Mouse (Mus musculus): ENCODE measurements around the gene Galnt4. TPM values are rescaled to one million over a fixed set of nuclear protein-coding genes. Genes with fewer than 3 reads are reported as not detected.

The Galnt4 gene
- polyA plus RNA-seq (2016; fragmentation: Nextera tagmentation; extraction: Ambion mirVana) = 5.0 and 5.3 TPM in 2 replicates

DNA sequence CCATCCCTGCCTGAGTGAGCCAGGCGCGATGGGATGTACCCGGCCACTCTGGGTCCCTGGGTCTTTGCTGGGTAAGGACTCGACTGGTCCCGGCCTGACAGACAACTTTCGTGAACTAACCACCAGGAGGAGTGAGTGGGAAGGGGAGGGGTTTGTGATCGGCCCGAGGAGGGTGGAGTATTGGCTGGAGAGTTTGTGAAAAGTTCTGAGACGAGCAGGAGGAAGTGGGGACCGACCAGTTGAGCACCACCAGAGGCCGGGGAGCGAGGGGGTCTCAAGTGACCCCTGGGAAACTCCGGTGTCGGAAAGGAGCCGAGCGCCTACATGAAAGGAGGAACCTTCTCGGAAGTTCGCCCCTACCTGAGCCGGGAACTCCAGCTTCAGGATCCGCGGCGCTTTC, at the start of gene Galnt4:
Gene Galnt4, plus strand, starts transcription at position 196 of the 400 bp plus-strand sequence.
- under 1% methylated on average over 22 of the region's 22 CpGs for WGBS
- peak within 1 kb of the TSS; percentile 96 for H3K27ac ChIP-seq
- peak; percentile 79 for DNase-seq (ENCODE audit: extremely low spot score, low spot score)
- H3K4me3 ChIP-seq = peak within 1 kb of the TSS; percentile 93
- peaks cover 41% of the 10 kb centered on the region for H3K36me3 ChIP-seq (replicated peaks)
- H3K27me3 ChIP-seq (ENCODE audit: poor library complexity, severe bottlenecking) = no peaks in the 10 kb centered on the region
- peaks cover 6% of the 10 kb centered on the region for H3K9me3 ChIP-seq
- peaks cover 32% of the 10 kb centered on the region for H3K4me1 ChIP-seq

- H3K4me3 ChIP-seq = no peak overlapping the region
- H3K27me3 ChIP-seq (ENCODE audit: poor library complexity, severe bottlenecking) = no peaks in the 10 kb centered on the region
- H3K27ac ChIP-seq = no peak overlapping the region
- WGBS = 88% methylated on average over 7 of the region's 7 CpGs
- no peaks in the 10 kb centered on the region for H3K4me1 ChIP-seq
- no peak for DNase-seq (ENCODE audit: extremely low spot score, low spot score)
- H3K9me3 ChIP-seq = no peaks in the 10 kb centered on the region
- H3K36me3 ChIP-seq (replicated peaks) = no peaks in the 10 kb centered on the region
Measured at GRCm38 (mm10) chr10:99060588-99060987, 47.4 kb upstream of the Galnt4 start.

DNA sequence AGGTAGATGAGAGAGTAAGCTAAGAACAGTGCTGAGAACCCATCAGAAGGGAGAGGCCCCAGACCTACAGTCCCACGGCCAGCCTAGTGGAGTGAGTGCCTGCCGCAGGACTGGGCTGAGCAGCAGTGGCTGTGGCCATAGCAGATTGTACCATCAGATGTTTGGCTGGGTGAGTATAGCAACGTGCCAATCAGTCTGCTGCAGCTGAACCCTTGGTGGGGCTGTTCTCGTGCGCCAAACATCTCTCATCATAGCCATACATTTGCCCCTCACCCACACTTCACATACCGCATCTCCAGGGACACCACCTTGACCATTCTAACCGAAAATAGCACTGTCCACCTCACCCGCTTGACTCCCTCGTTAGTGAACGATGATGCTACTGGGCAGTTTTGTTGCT, 46.5 kb upstream of the Galnt4 start:
- Histone ChIP-seq H3K36me3 (replicated peaks) (no peaks in the 10 kb centered on the region), H3K9me3 (no peaks in the 10 kb centered on the region), H3K27me3 (ENCODE audit: poor library complexity, severe bottlenecking) (no peaks in the 10 kb centered on the region), H3K27ac (no peak overlapping the region), H3K4me3 (no peak overlapping the region), H3K4me1 (no peaks in the 10 kb centered on the region)
- DNase-seq (ENCODE audit: extremely low spot score, low spot score) = no peak
- WGBS = 92% methylated on average over 10 of the region's 10 CpGs

DNA sequence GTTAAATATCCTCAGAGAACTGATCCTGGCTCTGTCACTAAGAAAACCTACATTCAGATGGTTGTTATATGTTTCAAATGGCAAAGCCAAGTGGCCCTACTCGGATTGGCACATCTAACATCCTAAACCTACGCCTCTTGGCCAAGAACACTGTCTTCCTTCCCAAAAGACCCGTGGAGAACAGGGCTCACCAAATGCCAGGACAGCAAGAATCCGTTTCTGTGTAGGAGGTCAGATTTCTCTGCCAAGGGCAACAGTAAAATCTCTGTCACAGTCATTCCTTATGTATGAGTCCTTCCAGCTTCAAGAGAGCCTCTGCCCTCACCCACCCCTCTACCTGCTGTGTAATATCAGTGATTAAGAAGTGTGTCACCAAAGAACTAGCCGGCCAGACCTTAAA, 45.4 kb upstream of the Galnt4 start:
- WGBS = 92% methylated on average over 5 of the region's 5 CpGs
- H3K27ac ChIP-seq = no peak overlapping the region
- no peak for DNase-seq (ENCODE audit: extremely low spot score, low spot score)

GRCm38 (mm10) chr10:99076113-99076895, 31.7 kb upstream of the Galnt4 start:
- Histone ChIP-seq H3K4me3 (no peak overlapping the region), H3K27ac (no peak overlapping the region), H3K4me1 (no peaks in the 10 kb centered on the region), H3K36me3 (replicated peaks) (no peaks in the 10 kb centered on the region), H3K27me3 (ENCODE audit: poor library complexity, severe bottlenecking) (no peaks in the 10 kb centered on the region), H3K9me3 (no peaks in the 10 kb centered on the region)
- WGBS = 83% methylated on average over 18 of the region's 18 CpGs
- no peak for DNase-seq (ENCODE audit: extremely low spot score, low spot score)

More for the DNA sequence above, 45.4 kb upstream of the Galnt4 start:
- H3K4me3 ChIP-seq = no peak overlapping the region
- H3K4me1 ChIP-seq = no peaks in the 10 kb centered on the region
- H3K36me3 ChIP-seq (replicated peaks) = no peaks in the 10 kb centered on the region
- no peaks in the 10 kb centered on the region for H3K27me3 ChIP-seq (ENCODE audit: poor library complexity, severe bottlenecking)
- H3K9me3 ChIP-seq = no peaks in the 10 kb centered on the region

- no peak overlapping the region for H3K4me3 ChIP-seq
- WGBS = 85% methylated on average over 2 of the region's 2 CpGs
- H3K27ac ChIP-seq = no peak overlapping the region
- H3K4me1 ChIP-seq = no peaks in the 10 kb centered on the region
- no peaks in the 10 kb centered on the region for H3K27me3 ChIP-seq (ENCODE audit: poor library complexity, severe bottlenecking)
- H3K36me3 ChIP-seq (replicated peaks) = no peaks in the 10 kb centered on the region
- DNase-seq (ENCODE audit: extremely low spot score, low spot score) = no peak
- no peaks in the 10 kb centered on the region for H3K9me3 ChIP-seq
Measured at GRCm38 (mm10) chr10:99078621-99079020, 29.3 kb upstream of the Galnt4 start.

- H3K4me1 ChIP-seq = 0 out of 2 replicates have a peak, but pooled peaks cover 5% of the 10 kb centered on the region
- H3K27me3 ChIP-seq (ENCODE audit: poor library complexity, severe bottlenecking) = no peaks in the 10 kb centered on the region
- H3K27ac ChIP-seq = no peak overlapping the region
- no peak for DNase-seq (ENCODE audit: extremely low spot score, low spot score)
- H3K4me3 ChIP-seq = no peak overlapping the region
- no peaks in the 10 kb centered on the region for H3K9me3 ChIP-seq
- 90% methylated on average over 10 of the region's 10 CpGs for WGBS
- no peaks in the 10 kb centered on the region for H3K36me3 ChIP-seq (replicated peaks)
Measured at GRCm38 (mm10) chr10:99081569-99081990, 26.4 kb upstream of the Galnt4 start.

DNA sequence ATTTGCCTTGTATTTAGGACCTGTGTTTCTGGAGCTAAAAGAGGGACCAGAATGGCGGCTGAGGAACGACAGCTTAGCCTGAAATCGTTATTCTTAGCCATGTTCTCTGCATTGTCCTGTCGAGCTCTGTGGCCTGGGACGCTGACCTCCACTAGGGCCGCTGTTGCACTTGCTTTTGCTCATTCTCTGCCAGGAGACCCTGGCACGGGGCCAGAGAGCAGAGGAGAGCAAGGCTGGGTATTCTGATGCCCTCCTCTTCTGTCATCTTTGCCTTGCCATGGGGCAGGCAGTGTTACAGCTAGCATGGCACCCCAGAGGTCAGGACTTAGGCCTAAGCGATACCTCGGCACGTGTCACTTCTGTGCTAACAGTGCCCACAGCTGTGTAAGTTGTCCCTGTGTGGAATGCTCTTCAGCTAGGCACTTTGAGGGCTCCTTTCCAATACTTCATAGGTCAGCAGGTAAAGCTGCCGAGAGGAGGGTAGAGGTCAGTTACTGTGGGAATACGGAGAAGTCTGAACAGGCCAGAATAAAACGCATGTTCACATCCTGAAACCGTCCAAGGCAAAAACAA, 24.4 kb upstream of the Galnt4 start:
- Histone ChIP-seq H3K4me3 (no peak overlapping the region), H3K27me3 (ENCODE audit: poor library complexity, severe bottlenecking) (no peaks in the 10 kb centered on the region), H3K36me3 (replicated peaks) (no peaks in the 10 kb centered on the region), H3K9me3 (no peaks in the 10 kb centered on the region), H3K4me1 (0 out of 2 replicates have a peak, but pooled peaks cover 5% of the 10 kb centered on the region), H3K27ac (no peak overlapping the region)
- 89% methylated on average over 14 of the region's 14 CpGs for WGBS
- no peak for DNase-seq (ENCODE audit: extremely low spot score, low spot score)

DNA sequence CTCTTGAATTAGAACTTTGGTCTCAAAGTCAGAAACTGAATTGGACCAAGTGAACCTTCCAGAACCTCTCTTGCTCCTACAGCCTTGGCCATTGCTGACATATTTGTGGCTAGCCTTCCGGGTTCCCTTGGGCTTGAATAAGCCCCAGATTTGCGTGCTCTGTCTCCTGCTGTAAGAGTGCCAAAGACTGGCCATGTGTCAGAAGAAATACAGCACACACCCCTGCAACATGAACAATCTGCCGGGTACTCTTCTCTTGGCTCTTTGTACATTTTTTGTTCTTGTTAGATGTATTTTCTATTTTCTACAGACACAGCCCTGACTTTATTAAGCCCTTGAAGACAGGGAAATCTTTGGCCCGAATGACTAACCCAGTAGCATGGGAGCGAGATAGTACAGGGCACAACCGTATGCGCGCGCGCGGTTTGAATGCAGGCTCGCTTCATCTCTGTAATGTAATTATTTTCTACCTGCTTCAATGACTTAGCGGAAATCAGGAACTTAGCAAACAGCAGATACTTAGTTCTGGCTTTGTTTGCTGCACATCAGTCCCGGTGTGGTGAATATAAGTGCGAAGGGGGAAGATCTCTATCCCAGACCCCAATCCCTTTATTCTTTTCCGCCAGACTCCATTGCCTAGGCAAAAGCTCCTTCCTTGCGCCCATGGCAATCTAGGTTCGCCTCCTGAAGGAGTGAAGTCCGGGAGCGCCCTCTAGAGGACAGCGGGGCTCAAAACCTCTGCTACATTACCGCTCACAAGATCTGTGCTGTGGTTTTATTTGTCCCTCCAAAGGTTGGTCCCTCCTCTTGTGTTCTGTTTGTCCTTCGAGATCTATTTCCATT, 23.3 kb upstream of the Galnt4 start:
- Histone ChIP-seq H3K27ac (no peak overlapping the region), H3K9me3 (no peaks in the 10 kb centered on the region), H3K36me3 (replicated peaks) (no peaks in the 10 kb centered on the region), H3K4me1 (0 out of 2 replicates have a peak, but pooled peaks cover 5% of the 10 kb centered on the region), H3K4me3 (no peak overlapping the region), H3K27me3 (ENCODE audit: poor library complexity, severe bottlenecking) (no peaks in the 10 kb centered on the region)
- DNase-seq (ENCODE audit: extremely low spot score, low spot score) = peak; percentile 83
- 51% methylated on average over 23 of the region's 23 CpGs for WGBS

- 0 out of 2 replicates have a peak, but pooled peaks cover 5% of the 10 kb centered on the region for H3K4me1 ChIP-seq
- no peak for DNase-seq (ENCODE audit: extremely low spot score, low spot score)
- 67% methylated on average over 6 of the region's 6 CpGs for WGBS
- no peaks in the 10 kb centered on the region for H3K9me3 ChIP-seq
- H3K27ac ChIP-seq = no peak overlapping the region
- no peak overlapping the region for H3K4me3 ChIP-seq
- H3K36me3 ChIP-seq (replicated peaks) = no peaks in the 10 kb centered on the region
- no peaks in the 10 kb centered on the region for H3K27me3 ChIP-seq (ENCODE audit: poor library complexity, severe bottlenecking)
Measured at GRCm38 (mm10) chr10:99085240-99085587, 22.7 kb upstream of the Galnt4 start.

DNA sequence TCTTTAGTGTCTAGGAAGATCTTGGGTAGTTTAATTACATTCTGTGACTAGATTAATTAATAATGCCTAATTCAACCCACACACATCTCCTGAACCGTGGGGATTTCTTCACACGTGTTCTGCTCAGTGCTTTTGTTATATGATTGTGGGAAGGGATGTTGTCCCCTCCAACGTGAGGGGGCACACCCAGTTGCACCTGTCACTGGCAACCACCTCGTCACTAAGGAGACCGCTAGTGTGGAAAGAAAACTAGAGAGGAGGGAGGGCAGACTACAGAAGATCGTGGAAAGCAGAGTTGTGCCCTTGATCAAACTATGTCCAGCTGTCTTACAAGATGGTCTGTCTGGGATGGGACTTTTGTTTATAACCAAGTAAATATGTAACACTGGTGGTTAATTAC, 21.9 kb upstream of the Galnt4 start:
- Histone ChIP-seq H3K4me3 (no peak overlapping the region), H3K27me3 (ENCODE audit: poor library complexity, severe bottlenecking) (no peaks in the 10 kb centered on the region), H3K9me3 (no peaks in the 10 kb centered on the region), H3K4me1 (0 out of 2 replicates have a peak, but pooled peaks cover 5% of the 10 kb centered on the region), H3K36me3 (replicated peaks) (no peaks in the 10 kb centered on the region), H3K27ac (no peak overlapping the region)
- no peak for DNase-seq (ENCODE audit: extremely low spot score, low spot score)
- WGBS = 79% methylated on average over 6 of the region's 6 CpGs

DNA sequence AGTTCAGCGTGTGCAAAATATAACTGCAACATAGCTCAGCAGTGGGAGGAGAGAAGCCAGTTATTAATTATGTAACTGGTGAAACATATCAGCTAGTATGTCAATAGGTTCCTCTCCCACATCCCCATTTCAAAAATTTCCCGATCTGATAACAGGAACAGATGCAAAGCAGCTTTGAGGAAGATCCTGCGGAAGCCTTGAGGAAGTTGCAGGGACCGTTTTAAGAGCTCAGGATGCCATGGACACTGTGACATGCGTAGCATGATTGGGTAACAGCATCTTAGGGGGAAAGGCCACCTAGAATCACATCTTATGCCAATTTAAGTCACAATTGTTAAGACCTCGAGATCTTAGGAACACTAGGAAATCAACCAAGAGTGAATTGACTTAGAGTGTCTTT, 18.1 kb upstream of the Galnt4 start:
- Histone ChIP-seq H3K27me3 (ENCODE audit: poor library complexity, severe bottlenecking) (no peaks in the 10 kb centered on the region), H3K36me3 (replicated peaks) (no peaks in the 10 kb centered on the region), H3K4me1 (0 out of 2 replicates have a peak, but pooled peaks cover 3% of the 10 kb centered on the region), H3K4me3 (no peak overlapping the region), H3K27ac (no peak overlapping the region), H3K9me3 (no peaks in the 10 kb centered on the region; the same call in 1 of the 2 replicates)
- DNase-seq (ENCODE audit: extremely low spot score, low spot score) = no peak
- WGBS = 91% methylated on average over 6 of the region's 6 CpGs

All from forebrain, embryonic 10.5 days (tissue).